26 mouse cellular contexts compared by ENCODE assay signal in the genomic region with DNA sequence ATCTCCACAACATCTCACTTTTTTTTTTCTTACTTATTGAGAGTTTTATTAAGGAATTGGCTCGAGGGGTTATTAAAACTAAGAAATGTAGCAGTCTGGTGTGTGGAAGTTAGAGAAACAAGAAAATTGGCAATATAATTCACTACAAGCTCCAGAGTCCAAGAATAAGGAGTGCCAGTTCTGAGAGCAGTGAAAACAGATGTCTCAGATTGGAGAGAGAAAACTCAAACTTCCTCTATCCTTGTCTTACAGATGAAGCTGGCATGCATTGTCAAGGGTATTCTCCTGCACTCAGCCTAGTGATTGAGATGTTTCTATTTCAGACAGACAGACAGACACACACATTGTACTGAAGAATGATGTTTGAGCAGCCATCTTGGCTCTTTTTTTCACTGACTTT.
"Had no signal": no experiment of that assay in that cellular context is flagged by ENCODE, and none has a peak within 500 bp of the region (broad histone marks: within the 10 kb centered on the region; RNA-seq: fewer than 3 reads in every experiment).

No protein-coding gene starts in this region.

- H3K9ac ChIP-seq: heart, embryonic 13.5 days; heart, embryonic 15.5 days; hindbrain, embryonic 13.5 days; hindbrain, embryonic 15.5 days; kidney, embryonic 15.5 days; limb, embryonic 13.5 days; limb, embryonic 15.5 days; liver, embryonic 12.5 days; liver, embryonic 14.5 days had no signal

- H3K36me3 ChIP-seq: heart, embryonic 10.5 days; heart, embryonic 13.5 days; heart, embryonic 15.5 days; hindbrain, embryonic 13.5 days; hindbrain, embryonic 15.5 days; kidney, embryonic 15.5 days; limb, embryonic 13.5 days; limb, embryonic 15.5 days; liver, embryonic 12.5 days had no signal

- H3K4me3 ChIP-seq: gastrocnemius, adult 2 months; hindbrain, embryonic 13.5 days; liver, embryonic 12.5 days had no signal

- H3K27ac ChIP-seq: gastrocnemius, adult 2 months; heart, embryonic 10.5 days; heart, embryonic 13.5 days; heart, embryonic 15.5 days; hindbrain, embryonic 13.5 days; hindbrain, embryonic 15.5 days; hindbrain, postnatal 0 days; kidney, embryonic 15.5 days; kidney, postnatal 0 days; limb, embryonic 13.5 days; limb, embryonic 15.5 days; liver, embryonic 12.5 days; liver, embryonic 14.5 days had no signal

- H3K27me3 ChIP-seq: heart, embryonic 13.5 days; heart, embryonic 15.5 days; hindbrain, embryonic 15.5 days; kidney, embryonic 15.5 days; limb, embryonic 15.5 days had no signal

- H3K4me1 ChIP-seq: heart, embryonic 13.5 days; hindbrain, embryonic 15.5 days; kidney, embryonic 15.5 days; liver, embryonic 12.5 days had no signal

- H3K4me2 ChIP-seq: limb, embryonic 13.5 days; liver, embryonic 12.5 days had no signal

- DNase-seq: gastrocnemius, adult 2 months; gastrocnemius, postnatal 10 days; gastrocnemius, postnatal 25 days; heart, adult 18-20 months; heart, postnatal 14 days; heart, postnatal 36 days; kidney, adult 11 months; kidney, adult 2 months; kidney, adult 9 months; kidney, postnatal 14 days; kidney, postnatal 36 days; layer of hippocampus, postnatal 36 days; left cerebral cortex, postnatal 4 days had no signal

- ATAC-seq: hindbrain, postnatal 0 days; intestine, embryonic 16.5 days; liver, embryonic 12.5 days had no signal

- H3K9me3 ChIP-seq: heart, embryonic 10.5 days; heart, embryonic 13.5 days; heart, embryonic 15.5 days; hindbrain, embryonic 13.5 days; hindbrain, embryonic 15.5 days; kidney, embryonic 15.5 days; limb, embryonic 13.5 days; limb, embryonic 15.5 days; liver, embryonic 12.5 days had no signal
